12 mouse cellular contexts compared by ENCODE assay signal in the genomic region with DNA sequence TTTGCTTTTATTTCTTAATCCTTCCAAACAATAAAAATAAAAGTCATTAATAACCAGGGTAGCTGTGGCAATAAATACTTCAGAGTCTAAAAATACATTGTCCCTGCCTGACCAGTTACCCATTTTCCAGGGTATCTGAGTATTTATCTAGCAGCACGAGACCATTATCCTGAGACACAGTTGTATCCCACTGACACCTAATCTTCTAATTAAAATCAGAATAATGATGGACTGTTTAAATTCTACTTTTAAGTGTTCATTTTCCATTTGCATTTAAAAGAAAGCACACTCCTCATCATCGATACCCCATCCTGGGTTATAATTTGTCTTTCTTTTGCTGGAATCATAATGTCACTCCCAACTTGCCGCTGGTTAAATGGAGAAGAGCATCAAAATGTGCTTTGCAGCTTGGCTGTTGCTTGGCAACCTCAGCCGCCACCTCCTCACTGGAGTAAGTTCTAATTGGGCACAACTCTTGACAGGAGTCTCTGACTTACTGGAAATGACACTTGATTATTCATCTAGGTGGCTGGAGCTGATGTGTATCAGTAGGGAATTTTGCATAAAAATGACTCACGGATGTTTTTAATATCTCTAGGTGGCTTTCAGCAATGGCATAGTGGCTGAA.
DNase-seq lines count a peak whose midpoint lies in the region; ATAC-seq and TF ChIP-seq lines count a peak whose summit lies in the region.
"Had no signal": no experiment of that assay in that cellular context is flagged by ENCODE, and none has a peak within 500 bp of the region (broad histone marks: within the 10 kb centered on the region; RNA-seq: fewer than 3 reads in every experiment).

No protein-coding gene starts in this region.

- H3K36me3 ChIP-seq in midbrain, embryonic 14.5 days (ENCODE audit: control insufficient read depth, insufficient read depth, low read length) = no peaks in the 10 kb centered on the region
- no peaks in the 10 kb centered on the region for H3K36me3 ChIP-seq in midbrain, embryonic 11.5 days (ENCODE audit: control insufficient read depth, insufficient read depth, low read length)
- no peaks in the 10 kb centered on the region for H3K36me3 ChIP-seq in hindbrain, postnatal 0 days (ENCODE audit: insufficient read depth, low read length)
- H3K36me3 ChIP-seq in limb, embryonic 15.5 days = no peaks in the 10 kb centered on the region
- H3K36me3 ChIP-seq in splenic B cell, adult 2 months (ENCODE audit: control insufficient read depth, insufficient read depth, low read length, poor library complexity, severe bottlenecking) = no peaks in the 10 kb centered on the region
- H3K36me3 ChIP-seq: embryonic facial prominence, embryonic 13.5 days; lung, embryonic 15.5 days had no signal

- ATAC-seq in midbrain, embryonic 14.5 days (ENCODE audit: low FRiP score, low TSS enrichment) = no peak; the same call in 1 of the 2 replicates
- no peak for ATAC-seq in midbrain, embryonic 11.5 days (ENCODE audit: low FRiP score)
- ATAC-seq in hindbrain, postnatal 0 days = peak; percentile 66; the same call in 1 of the 2 replicates
- no peak for ATAC-seq in limb, embryonic 15.5 days (ENCODE audit: insufficient number of reproducible peaks, low FRiP score, low TSS enrichment, low read depth)

- 23% methylated on average over 5 of the region's 5 CpGs for WGBS in midbrain, embryonic 14.5 days
- 60% methylated on average over 5 of the region's 5 CpGs for WGBS in midbrain, embryonic 11.5 days
- 25% methylated on average over 5 of the region's 5 CpGs for WGBS in hindbrain, postnatal 0 days
- 60% methylated on average over 5 of the region's 5 CpGs for WGBS in limb, embryonic 15.5 days

- H3K27me3 ChIP-seq in midbrain, embryonic 14.5 days (ENCODE audit: control insufficient read depth, insufficient read depth, low read length) = no peaks in the 10 kb centered on the region
- H3K27me3 ChIP-seq in midbrain, embryonic 11.5 days (ENCODE audit: control insufficient read depth, insufficient read depth, low read length) = no peaks in the 10 kb centered on the region
- H3K27me3 ChIP-seq in hindbrain, postnatal 0 days (ENCODE audit: insufficient read depth, low read length) = no peaks in the 10 kb centered on the region
- H3K27me3 ChIP-seq in limb, embryonic 15.5 days = 0 out of 2 replicates have a peak, but pooled peaks cover 4% of the 10 kb centered on the region
- H3K27me3 ChIP-seq in splenic B cell, adult 2 months (ENCODE audit: control insufficient read depth, insufficient read depth, low read length, poor library complexity, severe bottlenecking) = no peaks in the 10 kb centered on the region
- H3K27me3 ChIP-seq: embryonic facial prominence, embryonic 13.5 days; lung, embryonic 15.5 days had no signal

- 0 out of 2 replicates have a peak overlapping the region, but pooled peaks have one; percentile 7 for H3K9ac ChIP-seq in midbrain, embryonic 14.5 days (replicated peaks; ENCODE audit: low read length)
- no peak overlapping the region for H3K9ac ChIP-seq in midbrain, embryonic 11.5 days (ENCODE audit: low read length)
- no peak overlapping the region for H3K9ac ChIP-seq in hindbrain, postnatal 0 days (replicated peaks; ENCODE audit: low read length)
- no peak overlapping the region for H3K9ac ChIP-seq in limb, embryonic 15.5 days
- H3K9ac ChIP-seq: embryonic facial prominence, embryonic 13.5 days; lung, embryonic 15.5 days had no signal

- H3K4me3 ChIP-seq in midbrain, embryonic 14.5 days (replicated peaks; ENCODE audit: low read depth, low read length) = no peak overlapping the region
- H3K4me3 ChIP-seq in midbrain, embryonic 11.5 days (ENCODE audit: low read depth, low read length) = no peak overlapping the region
- H3K4me3 ChIP-seq in hindbrain, postnatal 0 days (ENCODE audit: low read length) = no peak overlapping the region
- H3K4me3 ChIP-seq in limb, embryonic 15.5 days = no peak overlapping the region
- H3K4me3 ChIP-seq: embryonic facial prominence, embryonic 13.5 days; lung, embryonic 15.5 days; myocyte had no signal

- peaks cover 6% of the 10 kb centered on the region for H3K4me1 ChIP-seq in midbrain, embryonic 14.5 days (ENCODE audit: control insufficient read depth, insufficient read depth, low read length)
- H3K4me1 ChIP-seq in midbrain, embryonic 11.5 days (ENCODE audit: control insufficient read depth, insufficient read depth, low read length) = peaks cover 3% of the 10 kb centered on the region; the same call in 1 of the 2 replicates
- H3K4me1 ChIP-seq in hindbrain, postnatal 0 days (ENCODE audit: insufficient read depth, low read length) = 0 out of 2 replicates have a peak, but pooled peaks cover 9% of the 10 kb centered on the region
- peaks cover 23% of the 10 kb centered on the region for H3K4me1 ChIP-seq in limb, embryonic 15.5 days
- H3K4me1 ChIP-seq: embryonic facial prominence, embryonic 13.5 days; lung, embryonic 15.5 days had no signal

- H3K27ac ChIP-seq in midbrain, embryonic 14.5 days (replicated peaks; ENCODE audit: low read depth, low read length) = peak overlapping the region; percentile 66
- no peak overlapping the region for H3K27ac ChIP-seq in midbrain, embryonic 11.5 days (ENCODE audit: low read depth, low read length)
- H3K27ac ChIP-seq in hindbrain, postnatal 0 days = no peak overlapping the region
- 0 out of 2 replicates have a peak overlapping the region, but pooled peaks have one; percentile 33 for H3K27ac ChIP-seq in limb, embryonic 15.5 days
- H3K27ac ChIP-seq: embryonic facial prominence, embryonic 13.5 days; lung, embryonic 15.5 days had no signal

- no peak overlapping the region for H3K4me2 ChIP-seq in midbrain, embryonic 14.5 days (ENCODE audit: low read length)
- no peak overlapping the region for H3K4me2 ChIP-seq in midbrain, embryonic 11.5 days
- no peak overlapping the region for H3K4me2 ChIP-seq in hindbrain, postnatal 0 days (ENCODE audit: low read depth, low read length)
- no peak overlapping the region for H3K4me2 ChIP-seq in limb, embryonic 15.5 days
- H3K4me2 ChIP-seq: embryonic facial prominence, embryonic 13.5 days; lung, embryonic 15.5 days had no signal

- TF ChIP-seq CTCF in hindbrain, postnatal 0 days (IDR thresholded peaks at IDR 0.05; ENCODE audit: low read depth) = no peak

- peak; percentile 81 for DNase-seq in midbrain, embryonic 14.5 days
- DNase-seq in midbrain, embryonic 11.5 days (ENCODE audit: low spot score, missing footprints) = no peak
- DNase-seq in hindbrain, postnatal 0 days (ENCODE audit: low spot score) = peak; percentile 69
- DNase-seq in splenic B cell, adult 2 months (ENCODE audit: low read depth, low spot score) = peak; percentile 18
- no peak for DNase-seq in heart, adult 8-10 months (ENCODE audit: low spot score)
- DNase-seq in cerebellum, postnatal 4 days (ENCODE audit: low spot score in 2 of 2) = no peak
- DNase-seq in spleen, postnatal 36 days (ENCODE audit: low spot score in 2 of 2) = no peak
- DNase-seq: thymus, postnatal 36 days had no signal

- H3K9me3 ChIP-seq in midbrain, embryonic 14.5 days (ENCODE audit: control insufficient read depth, low read length) = no peaks in the 10 kb centered on the region
- H3K9me3 ChIP-seq in midbrain, embryonic 11.5 days (ENCODE audit: control insufficient read depth, low read length) = no peaks in the 10 kb centered on the region
- no peaks in the 10 kb centered on the region for H3K9me3 ChIP-seq in hindbrain, postnatal 0 days (ENCODE audit: low read length)
- H3K9me3 ChIP-seq in limb, embryonic 15.5 days = no peaks in the 10 kb centered on the region
- H3K9me3 ChIP-seq: embryonic facial prominence, embryonic 13.5 days; lung, embryonic 15.5 days had no signal

Comparison
In these comparisons a context has a peak if more than half of its experiments do, and no peak if none do; other contexts are left out.
1. DNase-seq: peak in midbrain, embryonic 14.5 days (single experiment), hindbrain, postnatal 0 days (single experiment) and splenic B cell, adult 2 months (single experiment); none in midbrain, embryonic 11.5 days (single experiment), heart, adult 8-10 months (single experiment), cerebellum, postnatal 4 days (0 of 2) and spleen, postnatal 36 days (0 of 2).
2. H3K27ac ChIP-seq: peak in midbrain, embryonic 14.5 days (single experiment) and limb, embryonic 15.5 days (single experiment); none in midbrain, embryonic 11.5 days (single experiment) and hindbrain, postnatal 0 days (single experiment).